Mouse (Mus musculus): ENCODE data around the gene Cd101.

Cd101 gene

DNA sequence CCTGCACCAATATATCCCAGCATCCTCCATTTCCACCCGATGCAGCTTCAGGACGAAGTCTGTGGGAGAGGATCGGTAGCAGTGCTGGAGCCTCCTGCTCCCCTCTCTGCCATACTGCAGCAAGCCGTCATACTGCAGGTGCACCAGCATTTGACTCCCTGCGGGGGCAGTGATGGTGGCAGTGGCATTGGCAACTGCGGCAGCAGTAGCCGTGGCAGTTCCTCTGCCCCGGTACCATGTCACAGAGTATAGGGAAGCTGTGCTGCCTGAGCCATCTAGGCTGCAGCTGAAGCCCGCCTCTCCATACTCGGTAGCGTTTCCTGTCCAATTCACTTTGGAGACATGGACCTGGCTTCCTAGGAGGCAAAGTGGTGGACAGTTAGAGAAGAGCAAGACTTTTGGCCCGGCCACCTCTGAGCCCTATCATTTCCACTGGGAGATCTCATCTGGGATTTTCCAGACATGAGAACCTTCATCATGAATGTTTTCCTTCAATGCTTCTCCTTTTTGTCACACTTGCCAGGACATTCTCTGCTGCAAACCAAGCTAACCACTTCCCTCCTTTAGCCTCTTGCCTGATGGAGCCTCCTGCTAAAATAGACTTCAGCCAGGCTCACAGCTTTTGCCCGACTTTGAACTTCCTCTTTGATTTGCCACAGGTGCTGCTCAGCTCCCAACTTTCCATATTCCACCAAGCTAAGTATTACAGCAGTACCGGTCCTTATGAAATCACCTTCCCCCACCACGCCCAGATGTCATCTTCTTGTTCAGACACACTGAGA lies 25.6 kb downstream of the Cd101 start:
- no peak for DNase-seq (ENCODE audit: low read depth)

- no peak for DNase-seq (ENCODE audit: low read depth)
Observed at GRCm38 (mm10) chr3:100999732-101000131, 29.6 kb downstream of the Cd101 start.

DNA sequence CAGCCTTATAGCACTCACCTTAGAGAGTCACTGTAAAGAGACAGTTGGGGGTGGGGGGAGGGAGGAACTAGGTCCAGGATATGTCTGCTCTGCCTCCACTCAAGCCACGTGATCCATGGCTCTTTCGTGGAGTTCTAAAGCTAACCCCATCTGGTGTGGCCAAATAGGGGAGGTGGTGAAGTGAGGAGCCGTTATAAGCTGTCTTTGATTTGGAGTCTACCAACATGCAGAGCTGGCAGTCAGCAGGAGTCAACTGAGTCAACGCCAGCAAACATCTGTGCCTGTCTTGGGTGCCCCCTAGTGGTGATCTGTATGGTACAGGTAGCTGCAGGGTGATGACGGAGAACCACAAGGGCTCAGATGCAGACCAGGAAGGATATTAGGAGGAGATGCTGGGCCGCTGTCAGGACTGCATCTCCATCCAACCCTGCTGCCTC lies 30.4 kb downstream of the Cd101 start:
- peak; percentile 43 for DNase-seq (ENCODE audit: low read depth)

GRCm38 (mm10) chr3:100997785-100998570 lies 31.4 kb downstream of the Cd101 start:
- DNase-seq (ENCODE audit: low read depth), result peak; percentile 41

DNA sequence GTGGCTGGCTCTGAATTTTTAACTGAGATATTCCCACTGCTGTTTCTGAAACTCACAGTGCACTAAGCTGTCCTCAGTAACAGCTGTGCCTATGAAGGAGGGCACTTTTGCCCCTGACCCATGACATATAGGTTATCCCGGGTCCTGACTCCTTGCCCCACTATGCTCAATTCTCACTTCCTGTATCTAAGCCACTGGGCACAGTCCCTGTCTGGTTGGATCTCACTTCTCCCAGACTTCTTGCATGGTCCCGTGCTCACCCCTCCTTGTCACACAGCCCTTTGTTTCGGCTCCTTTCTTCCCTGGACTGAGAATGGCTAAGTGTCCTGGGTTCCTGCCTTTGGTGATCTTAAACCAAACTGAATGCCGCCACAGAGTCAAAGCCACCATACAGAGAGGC lies 35.1 kb downstream of the Cd101 start:
- DNase-seq (ENCODE audit: low read depth), result no peak

- no peak for DNase-seq (ENCODE audit: low read depth)
Observed at GRCm38 (mm10) chr3:100993718-100994117, 35.6 kb downstream of the Cd101 start.

DNA sequence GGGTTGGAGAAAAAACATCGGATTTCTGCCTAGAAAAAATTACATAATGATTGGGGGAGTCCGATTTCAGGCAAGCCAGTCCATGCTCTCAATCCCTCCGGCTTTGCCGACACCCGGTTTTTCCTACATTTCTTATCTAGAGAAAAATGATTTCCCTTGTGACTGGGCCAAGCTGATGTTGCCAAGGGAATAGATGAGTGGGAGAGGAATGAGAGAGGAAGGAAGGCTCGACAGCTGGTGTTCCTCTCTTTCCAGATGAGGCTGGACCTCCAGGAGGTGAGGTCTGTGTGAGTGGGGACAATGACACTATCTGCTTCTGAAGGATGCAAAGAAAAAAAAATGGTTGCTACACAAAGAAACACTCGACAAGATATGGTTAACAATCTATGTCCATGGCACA lies 36.2 kb downstream of the Cd101 start:
- DNase-seq (ENCODE audit: low read depth), result no peak

DNA sequence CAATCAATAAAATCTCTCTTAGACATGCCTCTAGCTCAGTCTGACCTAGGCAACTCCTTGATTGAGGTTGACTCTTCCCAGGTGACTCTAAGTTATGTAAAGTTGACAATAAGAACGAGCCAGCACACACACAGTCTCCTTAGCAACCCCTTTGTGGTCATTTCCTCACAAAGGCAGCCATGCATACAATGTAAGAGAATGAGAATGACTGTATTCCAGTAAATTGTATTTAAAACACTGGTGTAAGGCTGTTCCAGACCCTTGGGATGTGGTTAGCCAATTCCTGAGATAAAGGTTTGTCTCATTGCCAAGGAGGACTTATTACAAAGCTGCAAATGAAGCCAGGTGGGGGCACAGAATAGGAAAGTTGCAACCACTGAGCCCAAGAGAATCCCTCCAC lies 39.1 kb downstream of the Cd101 start:
- DNase-seq (ENCODE audit: low read depth), result no peak

DNA sequence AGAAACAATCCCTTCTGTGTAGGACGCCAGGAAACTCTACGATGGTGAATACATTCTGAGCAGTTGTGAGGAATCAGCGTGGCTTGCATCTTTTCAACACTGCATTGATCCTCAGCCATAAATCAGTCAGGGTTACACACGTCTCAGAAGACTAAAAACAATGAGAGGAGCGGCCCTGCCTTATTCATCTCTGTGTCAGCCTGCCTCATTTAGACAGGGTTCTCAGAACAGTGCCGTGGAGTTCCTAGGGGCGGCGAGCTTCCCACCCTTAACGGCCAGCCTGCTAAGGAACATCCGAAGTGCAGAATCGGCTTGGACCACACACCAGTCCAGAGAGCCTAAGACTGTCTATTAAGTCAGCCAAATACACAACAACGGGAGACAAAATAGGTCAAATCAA lies 39.9 kb downstream of the Cd101 start:
- DNase-seq (ENCODE audit: low read depth), result no peak

DNA sequence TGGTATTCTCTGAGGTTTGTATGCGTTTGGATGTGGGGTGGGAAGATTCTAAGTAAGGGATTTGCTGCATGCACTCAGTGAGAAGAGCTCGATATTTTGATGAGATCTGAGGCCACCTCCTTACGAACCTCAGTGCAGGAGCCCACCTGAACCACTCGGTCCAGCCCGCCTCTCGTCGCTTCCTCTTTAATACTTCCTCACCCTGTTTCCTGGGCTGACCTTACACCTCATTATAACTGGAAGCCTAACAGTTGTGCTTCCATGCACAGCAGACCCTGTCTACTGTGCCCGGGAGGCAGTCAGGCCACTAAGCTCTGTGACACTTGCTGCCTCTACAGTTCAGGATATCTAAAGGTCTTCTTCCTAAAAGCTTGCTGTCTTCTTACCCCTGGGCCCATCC lies 50.1 kb downstream of the Cd101 start:
- no peak for DNase-seq (ENCODE audit: low read depth)

DNA sequence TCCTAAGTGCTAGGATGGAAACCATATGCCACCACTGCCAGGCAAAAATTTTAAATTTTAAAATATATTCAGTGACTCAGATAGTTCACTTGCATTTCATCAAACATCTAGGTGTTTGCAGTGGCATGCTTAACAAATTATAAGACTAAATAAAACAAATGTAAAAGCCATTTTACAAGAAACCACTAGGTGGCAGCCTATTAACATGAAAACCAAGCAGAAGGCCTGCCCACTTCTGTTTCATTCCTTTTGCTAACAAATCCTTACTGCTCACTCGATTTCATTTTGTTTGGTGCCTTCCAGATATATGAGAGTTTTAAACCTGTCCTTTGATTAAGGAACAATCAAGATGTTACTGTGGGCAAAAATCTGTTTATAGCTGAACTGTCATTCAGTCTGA lies 55.5 kb downstream of the Cd101 start:
- DNase-seq (ENCODE audit: low read depth), result no peak

- DNase-seq (ENCODE audit: low read depth), result peak; percentile 82
Observed at GRCm38 (mm10) chr3:100969176-100969917, 60.0 kb downstream of the Cd101 start, which contains the start of gene Ttf2. Gene Ttf2 (minus strand): TSS chr3:100969663.

GRCm38 (mm10) chr3:100963849-100964542 lies 65.4 kb downstream of the Cd101 start:
- no peak for DNase-seq (ENCODE audit: low read depth)

DNA sequence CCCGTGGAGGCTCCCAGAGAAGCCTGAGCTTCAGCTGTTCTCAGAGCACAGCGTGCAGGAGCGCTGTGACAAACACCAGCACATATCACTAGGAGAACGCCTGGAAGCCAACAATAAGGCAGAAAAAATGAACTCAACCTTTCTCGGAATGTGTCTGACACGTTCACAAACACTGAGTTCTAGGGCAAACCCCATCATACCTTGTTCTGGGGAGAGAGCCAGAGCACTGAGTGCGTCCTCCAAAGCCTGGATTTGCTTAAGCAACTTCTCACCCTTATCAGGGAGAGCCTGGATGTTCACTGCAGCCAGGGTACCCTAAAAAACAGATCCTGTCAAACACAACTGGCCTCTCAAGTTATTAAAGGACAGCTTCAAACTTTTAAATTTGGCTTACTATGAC lies 67.9 kb downstream of the Cd101 start:
- no peak for DNase-seq (ENCODE audit: low read depth)

DNA sequence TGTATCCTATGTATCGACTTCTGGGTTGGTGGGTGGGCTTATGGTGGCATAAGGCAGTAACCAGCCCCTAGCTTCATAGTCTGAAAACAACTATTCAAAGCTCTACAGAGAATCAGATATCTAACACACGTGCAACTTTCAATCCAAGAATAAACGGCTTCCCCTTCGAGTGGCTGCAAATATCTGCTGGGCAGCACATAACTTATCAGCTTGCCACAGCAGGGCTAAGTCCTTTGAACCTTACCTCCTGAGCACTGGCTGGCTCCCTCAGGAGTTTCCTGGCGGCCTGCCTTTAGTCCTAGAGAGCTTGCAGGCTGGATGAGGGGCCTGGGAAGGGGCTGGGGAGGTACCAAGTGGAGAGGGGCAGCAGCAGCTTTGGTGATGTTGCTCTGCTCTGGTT lies 68.3 kb downstream of the Cd101 start:
- no peak for DNase-seq (ENCODE audit: low read depth)

DNA sequence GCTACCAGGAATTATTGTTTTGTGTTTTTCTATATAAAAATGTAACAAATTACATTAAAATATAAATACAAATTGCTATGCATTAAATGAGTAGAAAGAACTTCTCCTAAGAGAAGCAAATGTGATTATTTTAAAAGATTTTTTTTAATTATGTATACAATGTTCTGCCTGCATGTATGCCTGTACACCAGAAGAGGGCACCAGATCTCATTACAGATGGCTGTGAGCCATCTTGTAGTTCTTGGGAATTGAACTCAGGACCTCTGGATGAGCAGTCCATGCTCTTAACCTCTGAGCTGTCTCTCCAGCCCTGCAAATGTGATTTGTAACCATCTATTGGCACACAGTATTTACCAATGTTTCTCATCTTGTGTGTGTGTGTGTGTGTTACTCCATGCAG lies 74.7 kb downstream of the Cd101 start:
- DNase-seq (ENCODE audit: low read depth), result no peak

- no peak for DNase-seq (ENCODE audit: low read depth)
Observed at GRCm38 (mm10) chr3:100951531-100951930, 77.8 kb downstream of the Cd101 start.

DNA sequence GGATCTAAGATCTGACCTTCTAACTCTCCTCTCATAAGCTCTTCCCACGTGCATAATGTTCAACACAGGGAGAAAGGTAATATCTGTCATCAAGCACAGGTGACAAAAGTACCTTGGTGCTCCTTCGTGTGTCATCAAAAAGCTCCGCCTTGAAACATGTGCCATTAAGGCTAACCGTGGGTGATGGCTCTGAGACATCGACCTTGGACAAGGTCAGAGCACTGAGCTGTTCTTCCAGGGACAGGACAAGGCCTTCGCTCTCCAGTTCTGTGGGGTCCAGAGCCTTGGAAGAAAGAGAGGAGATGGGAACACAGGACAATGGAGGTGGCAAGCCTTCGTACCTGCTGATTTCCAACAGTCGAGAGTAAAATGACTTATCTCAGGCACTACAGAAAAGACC lies 82.1 kb downstream of the Cd101 start:
- DNase-seq (ENCODE audit: low read depth), result no peak

Measured in fibroblast of lung, adult 2 months (primary cell).